Mouse (Mus musculus) stomach, adult 2 months (tissue): Measurements from ENCODE around the gene Pfkfb4. TPM values are rescaled to one million over a fixed set of nuclear protein-coding genes. Genes with fewer than 3 reads are reported as not detected.

Experiments
- polyA plus RNA-seq: library from polyadenylated mRNA; depleted of rRNA; stranded (reverse); fragments of >200 nt; gene quantifications from 2 replicates; pipeline ENCODE4 v1.2.3, GENCODE M21; 2012; rRNA removed

Pfkfb4 gene
- polyA plus RNA-seq = 12.2 and 14.2 TPM in 2 replicates

DNA sequence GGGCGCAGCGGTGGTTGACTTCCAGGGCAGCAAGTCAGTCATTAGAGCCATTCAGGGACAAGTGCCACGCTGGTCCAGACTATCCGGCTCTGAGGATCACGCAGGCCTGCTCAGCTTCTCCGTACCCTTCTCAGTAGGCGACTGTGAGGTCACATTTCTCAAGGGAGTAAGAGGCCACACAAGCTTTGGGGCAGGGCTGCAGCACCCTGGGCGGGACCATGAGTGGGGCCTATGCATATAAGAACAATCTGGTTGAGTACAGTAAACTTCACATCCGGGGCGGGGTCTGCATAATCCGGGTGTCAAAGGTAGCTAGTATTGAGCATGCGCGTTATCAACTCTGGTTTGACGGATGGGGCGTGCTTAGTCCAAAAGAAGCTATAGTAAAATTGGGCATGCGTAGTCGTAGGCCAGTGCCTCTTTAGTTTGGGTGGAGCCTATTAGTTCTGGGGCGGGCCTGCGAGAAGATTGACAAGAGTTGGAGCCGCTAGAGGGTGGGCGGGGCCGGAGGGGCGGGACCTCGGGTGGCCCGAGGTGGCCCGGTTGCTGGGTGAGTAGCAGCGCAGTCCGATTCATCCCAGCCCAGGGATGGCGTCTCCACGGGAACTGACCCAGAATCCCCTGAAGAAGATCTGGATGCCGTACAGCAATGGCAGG is at the start of gene Pfkfb4:
Gene Pfkfb4 (plus strand): TSS at position 351 of the 657 bp plus-strand sequence.

GRCm38 (mm10) chr9:108953081-108953636 is 38.4 kb upstream of the Pfkfb4 start, which contains the start of gene Col7a1:
Gene Col7a1 (plus strand): TSS chr9:108953586.

GRCm38 (mm10) chr9:108985710-108986109 is 5.9 kb upstream of the Pfkfb4 start, which contains the start of gene Ucn2:
Gene Ucn2 (plus strand): TSS chr9:108986010.

GRCm38 (mm10) chr9:109038086-109038895 is 46.7 kb downstream of the Pfkfb4 start, which contains the start of gene Shisa5:
Gene Shisa5 (plus strand): TSS chr9:109038565.

DNA sequence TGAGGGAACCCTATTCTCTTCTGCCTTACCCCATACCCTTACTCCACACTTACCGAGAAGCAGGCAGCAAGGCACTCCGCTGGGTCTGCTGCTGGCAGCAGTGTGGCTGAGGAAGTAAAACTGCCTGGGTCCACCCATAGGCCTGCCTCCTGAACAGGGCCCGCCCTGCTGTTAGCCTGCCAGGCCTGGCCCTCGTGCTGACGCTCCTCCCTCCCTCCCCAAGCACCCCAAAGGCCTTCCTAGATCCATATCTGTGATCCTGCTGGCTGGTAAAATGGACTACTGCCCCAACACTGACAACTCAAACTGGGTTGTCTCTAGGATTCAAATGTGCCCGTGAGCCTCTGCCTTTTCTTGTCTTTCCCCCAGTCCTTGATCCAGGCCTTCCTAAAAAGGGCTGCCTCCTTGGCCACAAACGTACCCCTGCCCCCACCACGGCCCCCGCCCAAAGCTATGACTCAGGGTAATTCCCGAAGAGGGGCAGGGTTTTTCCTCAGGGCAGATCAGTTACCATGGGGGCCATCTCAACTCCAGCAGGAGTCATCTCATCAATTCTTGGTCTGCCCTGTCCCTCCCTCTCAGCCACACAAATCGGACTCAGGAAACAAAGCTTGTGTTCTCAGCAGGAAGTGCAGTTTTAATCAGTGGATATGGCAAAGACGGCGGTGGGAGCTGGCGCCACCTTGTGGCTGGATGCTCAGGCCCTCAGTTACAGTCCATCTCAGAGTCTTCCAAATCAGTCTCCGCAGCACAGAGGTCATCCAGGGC is 67.7 kb downstream of the Pfkfb4 start, which contains the start of gene Trex1:
Gene Trex1 (minus strand): TSS at position 599 of the 768 bp plus-strand sequence.

GRCm38 (mm10) chr9:109073661-109074573 is 82.3 kb downstream of the Pfkfb4 start, which contains the start of gene Atrip:
Gene Atrip (minus strand): TSS chr9:109074124.

Other genes starting within 250 kb of the Pfkfb4 start
- 37.1 and 45.1 TPM in 2 replicates for gene Ip6k2, start 208.0 kb upstream of the Pfkfb4 start, polyA plus RNA-seq
- gene Nckipsd, start 183.4 kb upstream of the Pfkfb4 start, polyA plus RNA-seq = 14.5 and 38.1 TPM in 2 replicates
- gene Celsr3, start 165.5 kb upstream of the Pfkfb4 start, polyA plus RNA-seq = 0.62 and 1.5 TPM in 2 replicates
- 27.7 and 31.3 TPM in 2 replicates for gene Slc26a6, start 138.5 kb upstream of the Pfkfb4 start, polyA plus RNA-seq
- 1.3 and 2.6 TPM in 2 replicates for gene Tmem89, start 77.2 kb upstream of the Pfkfb4 start, polyA plus RNA-seq
- gene Uqcrc1, start 55.1 kb upstream of the Pfkfb4 start, polyA plus RNA-seq = 444 and 570 TPM in 2 replicates
- gene Col7a1, start 38.2 kb upstream of the Pfkfb4 start, polyA plus RNA-seq = 4.0 and 9.4 TPM in 2 replicates
- gene Ucn2, start 5.8 kb upstream of the Pfkfb4 start, polyA plus RNA-seq = 0.29 and 0.97 TPM in 2 replicates
- 371 and 418 TPM in 2 replicates for gene Shisa5, start 46.8 kb downstream of the Pfkfb4 start, polyA plus RNA-seq
- 42.3 and 70.1 TPM in 2 replicates for gene Trex1, start 68.0 kb downstream of the Pfkfb4 start, polyA plus RNA-seq
- gene Atrip, start 82.3 kb downstream of the Pfkfb4 start, polyA plus RNA-seq = 5.3 and 8.5 TPM in 2 replicates
- gene Ccdc51, start 90.7 kb downstream of the Pfkfb4 start, polyA plus RNA-seq = 2.9 and 3.4 TPM in 2 replicates
- gene Tma7, start 90.8 kb downstream of the Pfkfb4 start, polyA plus RNA-seq = 2.6 and 3.2 TPM in 2 replicates
- gene Plxnb1, start 103.6 kb downstream of the Pfkfb4 start, polyA plus RNA-seq = 6.5 and 9.5 TPM in 2 replicates
- not detected in 2 replicates for gene Fbxw21, start 170.3 kb downstream of the Pfkfb4 start, polyA plus RNA-seq
- not detected in 2 replicates for gene Fbxw13, start 204.2 kb downstream of the Pfkfb4 start, polyA plus RNA-seq
- not detected in 2 replicates for gene Fbxw20, start 243.0 kb downstream of the Pfkfb4 start, polyA plus RNA-seq